Mouse (Mus musculus) megakaryocyte progenitor cell, adult 5-6 weeks (primary cell): ENCODE measurements around the gene Aldh8a1. TPM values are rescaled to one million over a fixed set of nuclear protein-coding genes. Genes with fewer than 3 reads are reported as not detected.

Experiments used
- ATAC-seq: replicated peaks from 2 replicates; pipeline ENCODE4 v1.8.0; 2016; ENCODE audit warnings: mild to moderate bottlenecking, moderate TSS enrichment, inconsistent platforms; ENCODE audit not compliant: poor library complexity
- total RNA-seq, 2 experiments: library from RNA; stranded (forward) in 1 of 2; stranded (reverse) in 1 of 2; fragments of 157-497, 149-512 nt in 1 of 2; fragments of 200-1000 nt in 1 of 2; gene quantifications; 2 replicates each; pipeline versions ENCODE4 v1.2.3 to v1.2.4; 2015 to 2017

Aldh8a1 gene
- total RNA-seq, 2 experiments from 2014 or later: not detected

DNA sequence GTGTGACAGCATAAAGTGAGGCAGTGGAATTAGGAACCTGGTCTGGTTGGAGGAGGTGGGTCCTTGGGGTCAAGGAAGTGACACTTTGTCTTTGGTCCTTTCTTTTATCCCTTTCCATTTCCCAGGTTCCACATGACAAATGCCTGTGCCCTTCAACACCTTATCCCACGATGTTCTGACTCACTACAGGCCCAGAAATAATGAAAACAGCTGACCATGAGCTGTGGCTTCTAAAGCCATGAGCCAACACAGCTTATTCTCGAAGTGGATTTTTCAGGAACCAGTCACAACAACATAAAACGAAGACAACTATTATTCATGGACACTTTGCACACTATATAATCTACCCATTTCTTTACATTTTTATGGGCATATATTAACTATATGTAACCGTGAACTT is 37.9 kb downstream of the Aldh8a1 start:
- no peak for ATAC-seq

DNA sequence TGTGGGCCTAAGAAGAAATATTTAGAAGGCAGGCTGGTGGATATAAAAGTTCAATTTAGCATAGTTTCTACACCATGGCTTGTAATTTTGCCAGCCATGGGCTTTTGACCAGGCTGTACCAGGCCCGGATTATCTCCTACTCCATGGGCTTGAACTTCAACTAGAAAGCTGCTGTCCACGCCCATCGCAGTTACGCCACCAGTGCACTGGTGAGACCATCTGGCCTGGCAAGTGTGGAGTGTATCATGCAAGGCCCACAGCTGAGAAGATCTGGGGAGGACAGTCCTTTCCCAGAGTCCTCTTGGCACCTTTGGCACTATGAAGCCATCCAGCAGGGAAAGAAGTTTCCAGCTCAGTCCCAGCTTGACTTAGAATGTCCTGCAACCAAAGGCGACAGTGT is 39.1 kb downstream of the Aldh8a1 start:
- ATAC-seq: no peak

DNA sequence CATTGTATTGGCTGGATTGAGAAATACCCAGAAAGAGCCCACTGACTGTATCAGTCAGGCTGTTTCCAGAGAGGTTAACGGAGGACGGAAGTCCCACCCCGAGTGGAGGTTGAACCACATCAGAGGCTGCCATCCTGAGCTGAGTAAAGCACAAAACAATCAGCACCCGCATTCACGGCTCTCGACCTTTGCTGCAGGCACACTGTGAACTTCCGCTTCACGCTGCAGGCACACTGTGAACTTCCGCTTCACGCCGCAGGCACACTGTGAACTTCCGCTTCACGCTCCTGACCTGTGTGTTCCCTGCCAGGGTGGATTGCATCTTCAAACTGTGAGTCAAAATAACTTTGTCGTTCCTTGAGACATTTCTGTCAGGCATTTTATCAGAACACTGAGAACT is 42.1 kb downstream of the Aldh8a1 start:
- ATAC-seq: no peak

DNA sequence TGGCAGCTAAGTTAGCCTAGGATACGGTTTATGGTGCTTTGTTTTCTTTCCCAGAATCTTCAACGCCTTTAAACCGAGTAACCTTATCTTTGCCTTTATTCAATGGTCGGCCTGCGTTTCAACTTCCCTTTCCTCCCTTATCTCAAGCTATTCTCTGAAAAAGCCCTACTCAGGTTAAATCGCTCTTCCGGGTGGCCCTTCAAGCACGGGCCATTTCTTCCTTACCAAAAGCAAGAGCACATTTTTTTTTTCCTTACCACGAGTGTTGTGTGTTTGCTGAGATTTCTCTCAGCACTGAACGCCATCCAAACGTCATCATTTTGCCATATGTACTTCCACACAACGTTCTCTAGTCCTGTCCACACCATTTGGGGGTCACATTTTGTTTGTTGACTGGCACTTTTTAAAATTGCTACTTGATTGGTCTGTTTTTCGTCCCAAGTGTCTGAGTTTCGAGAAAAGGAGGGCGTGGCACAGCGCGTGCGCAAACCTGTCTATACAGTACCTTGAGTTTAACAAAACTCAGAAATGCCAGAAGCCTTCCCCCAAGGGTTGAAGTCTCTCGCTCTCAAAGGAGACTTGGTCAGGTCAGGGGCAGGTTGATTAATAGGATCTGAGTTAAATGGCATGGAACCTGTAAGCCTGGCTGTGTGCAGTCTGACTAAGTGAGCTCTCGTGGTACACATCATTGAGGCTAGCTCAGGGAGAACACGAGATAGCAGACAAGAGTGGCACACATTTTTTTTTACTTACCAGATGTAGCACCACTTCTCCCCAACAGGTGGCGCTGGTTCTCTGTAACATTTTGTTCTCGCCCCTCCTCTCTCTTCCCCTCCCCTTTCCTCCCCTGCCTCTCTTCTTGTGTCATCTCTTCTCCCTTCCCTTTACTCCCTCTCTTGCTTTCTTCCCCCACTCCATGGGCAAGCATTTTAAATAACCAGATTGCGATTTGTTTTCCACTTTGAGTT is 43.6 kb downstream of the Aldh8a1 start:
- peak; percentile 94 for ATAC-seq

DNA sequence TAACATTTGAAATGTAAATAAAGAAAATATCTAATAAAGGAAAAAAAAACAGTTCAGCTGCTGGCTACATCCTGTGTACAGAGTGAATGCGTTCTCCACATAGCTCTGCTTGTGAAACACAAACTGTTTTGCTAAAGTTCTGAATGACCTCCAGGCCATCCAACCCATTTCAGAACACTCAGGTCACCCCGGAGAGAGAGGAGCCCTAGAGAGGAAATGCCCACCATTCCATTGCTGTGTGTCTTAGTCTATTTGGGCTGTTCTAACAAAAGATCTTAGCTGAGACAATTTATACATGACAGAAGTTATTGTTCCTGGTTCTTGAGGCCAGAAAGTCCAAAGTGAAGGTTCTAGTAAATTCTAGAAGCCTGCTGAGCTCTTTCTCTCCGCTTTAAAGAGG is 49.4 kb downstream of the Aldh8a1 start:
- no peak for ATAC-seq

DNA sequence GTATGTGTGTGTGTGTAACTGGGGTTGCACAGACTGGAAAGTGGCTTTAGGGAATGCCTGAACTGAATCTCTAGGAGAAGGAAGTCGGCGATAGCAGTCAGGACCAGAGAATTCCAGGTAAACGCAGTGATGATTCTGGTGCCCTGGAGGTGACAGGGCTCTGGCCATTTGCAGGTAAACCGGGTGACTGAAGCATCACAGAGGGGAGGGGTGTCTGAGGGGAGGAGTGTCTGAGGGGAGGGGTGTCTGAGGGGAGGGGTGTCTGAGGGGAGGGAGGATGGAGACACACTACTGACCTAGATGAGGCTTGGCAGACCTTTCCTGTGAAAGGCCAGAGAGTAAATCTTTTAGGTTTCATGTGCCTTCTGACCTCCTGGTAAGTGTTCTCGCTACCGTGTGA is 50.9 kb downstream of the Aldh8a1 start:
- no peak for ATAC-seq

DNA sequence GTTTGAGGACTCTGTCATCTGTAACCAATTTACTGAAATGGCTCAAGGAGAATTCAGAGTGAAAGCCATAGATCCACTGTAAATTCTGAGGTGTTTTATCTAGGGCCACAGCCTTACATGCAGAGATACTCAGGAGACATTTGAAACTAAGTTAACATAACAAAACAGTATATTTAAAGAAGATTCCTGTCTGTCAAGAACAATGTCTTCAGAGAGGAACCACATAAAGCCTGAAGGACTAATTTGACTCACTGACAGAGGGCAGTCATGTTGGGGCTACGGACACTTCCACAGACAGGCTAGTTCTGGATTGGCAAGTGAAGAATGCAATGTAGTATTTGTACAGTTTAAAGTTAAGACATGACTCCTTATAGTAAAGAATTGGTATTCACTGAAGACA is 62.2 kb downstream of the Aldh8a1 start:
- no peak for ATAC-seq

DNA sequence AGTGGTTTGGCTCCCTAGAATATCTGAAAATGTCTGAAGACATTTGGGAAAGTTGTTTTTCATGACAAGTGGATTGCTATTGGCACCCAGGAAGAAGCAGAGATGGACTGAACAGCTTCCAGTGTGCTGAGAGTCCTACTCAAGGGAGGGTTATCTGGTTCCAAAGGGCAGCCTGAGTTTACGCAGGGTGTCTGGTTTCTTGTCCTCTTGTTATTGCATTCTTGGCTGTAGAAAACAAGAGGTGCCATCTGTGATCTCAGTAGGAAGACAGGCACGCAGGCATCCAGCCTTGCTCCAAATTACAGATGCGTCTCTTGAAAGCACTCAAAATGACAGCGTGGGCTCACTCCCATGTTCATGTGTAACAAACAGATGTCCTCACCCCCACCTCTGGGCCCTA is 63.9 kb downstream of the Aldh8a1 start:
- no peak for ATAC-seq

DNA sequence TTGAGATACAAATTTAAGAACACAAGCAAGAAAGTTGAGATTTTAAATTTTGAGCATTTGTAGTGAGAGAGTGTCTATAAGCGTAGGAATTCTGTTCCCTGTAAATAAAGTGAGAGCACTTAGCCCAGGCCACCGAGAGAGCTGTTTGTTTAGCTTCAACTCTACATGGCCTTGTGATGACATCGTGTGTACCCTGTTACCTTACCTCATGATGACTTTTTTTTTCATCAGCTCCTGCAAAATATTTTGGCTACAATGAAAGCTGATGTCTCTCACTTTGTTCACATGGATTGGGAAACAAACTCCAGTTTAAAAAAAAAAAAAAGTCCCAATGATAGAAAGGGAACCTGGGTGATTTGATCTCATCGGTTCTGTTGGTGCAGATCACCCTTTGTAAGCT is 64.6 kb downstream of the Aldh8a1 start:
- ATAC-seq: no peak

DNA sequence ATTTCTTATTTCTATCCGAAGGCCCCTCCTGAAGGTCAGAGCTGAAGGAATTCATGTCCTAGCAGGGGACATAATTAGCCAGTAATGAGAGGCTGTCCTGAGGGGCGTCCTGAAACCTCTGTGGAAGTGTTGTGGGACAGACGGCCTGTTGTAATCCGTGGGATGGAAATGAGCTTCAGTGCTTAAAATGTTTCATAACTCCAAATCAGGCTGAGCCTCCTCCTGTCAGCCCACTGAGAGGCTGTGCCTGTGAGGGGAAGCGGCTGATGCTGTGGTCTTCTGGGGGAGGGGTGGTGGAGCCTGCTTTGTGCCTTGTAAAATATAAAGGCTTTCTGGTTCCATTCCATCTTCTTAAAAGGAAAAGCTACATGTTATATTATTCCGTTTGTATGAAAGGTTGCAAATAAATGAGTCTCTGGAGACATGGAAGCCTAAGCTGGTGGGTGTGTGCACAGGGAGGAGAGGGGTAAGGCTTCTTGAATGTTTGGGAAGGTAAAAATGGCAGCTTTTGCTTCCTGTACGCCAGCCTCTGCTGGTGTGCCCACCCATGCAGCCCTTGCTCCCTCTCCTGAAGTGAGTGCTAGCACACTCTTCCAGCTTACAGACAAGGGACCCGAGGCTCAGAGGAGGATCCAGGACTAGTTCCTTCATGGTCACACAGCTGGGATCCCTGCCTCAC is 66.7 kb downstream of the Aldh8a1 start:
- ATAC-seq: no peak

DNA sequence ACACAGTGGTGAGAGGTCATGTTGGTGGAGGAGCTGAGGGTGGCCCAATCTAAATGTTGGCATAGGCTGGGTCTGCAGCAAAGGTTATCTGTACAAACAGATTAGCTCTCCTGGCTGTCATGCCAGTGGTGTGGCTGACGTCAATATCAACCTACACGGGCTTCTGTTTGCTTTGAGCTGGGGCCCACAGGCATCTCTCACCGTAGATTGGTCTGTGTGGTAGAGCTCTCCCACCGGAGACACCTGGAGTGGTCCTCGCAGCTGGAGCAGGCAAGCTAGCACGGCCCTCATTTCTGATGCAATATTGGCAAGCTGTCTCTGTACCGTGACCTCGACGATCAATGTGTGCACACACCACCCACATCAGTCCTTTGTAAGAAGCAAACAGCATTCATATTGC is 67.3 kb downstream of the Aldh8a1 start:
- no peak; the same call in 1 of the 2 replicates for ATAC-seq

Other genes starting within 250 kb of the Aldh8a1 start
- 681 and 848 TPM in 2 replicates for gene Myb, start 216.3 kb upstream of the Aldh8a1 start, total RNA-seq (2015)
- gene Myb, start 216.3 kb upstream of the Aldh8a1 start, total RNA-seq (2017): 484 and 588 TPM in 2 replicates
- 65.1 and 72.5 TPM in 2 replicates for gene Hbs1l, start 81.3 kb upstream of the Aldh8a1 start, total RNA-seq (2015)
- 88.3 and 93.5 TPM in 2 replicates for gene Hbs1l, start 81.3 kb upstream of the Aldh8a1 start, total RNA-seq (2017)
- not detected in 2 replicates for gene 1700020N01Rik, start 215.9 kb downstream of the Aldh8a1 start, total RNA-seq (2015)
- not detected in 2 replicates for gene 1700020N01Rik, start 215.9 kb downstream of the Aldh8a1 start, total RNA-seq (2017)